Mouse (Mus musculus): ENCODE results near the gene Gnb3. TPM values are rescaled to one million over a fixed set of nuclear protein-coding genes. Genes with fewer than 3 reads are reported as not detected.
"Not testable (repeated sequence)": the region's sequence is repeated elsewhere in the genome, so short reads cannot be mapped to it uniquely, and the experiment has no call there.

Gnb3 gene
- polyA plus RNA-seq, 2 experiments, result 0.03 to 0.23 TPM

DNA sequence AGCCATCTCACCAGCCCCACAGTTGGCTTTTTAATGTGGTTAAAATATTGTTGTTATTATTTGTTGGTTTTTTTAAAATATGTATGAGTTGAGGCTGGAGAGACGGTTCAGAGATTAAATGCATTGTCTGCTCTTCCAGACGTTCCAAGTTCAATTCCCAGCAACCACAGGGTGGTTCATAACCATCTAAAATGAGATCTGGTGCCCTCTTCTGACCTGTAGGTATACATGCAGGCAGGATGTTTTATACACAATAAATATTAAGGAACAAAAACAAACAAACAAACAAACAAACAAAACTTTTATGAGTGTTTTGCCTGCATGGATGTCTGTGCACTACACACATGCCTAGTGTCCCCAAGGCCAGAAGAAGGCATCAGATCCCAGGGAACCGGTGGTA lies 37.0 kb downstream of the Gnb3 start:
- H3K9ac ChIP-seq (replicated peaks), result no peak overlapping the region
- H3K36me3 ChIP-seq (replicated peaks; ENCODE audit: control insufficient read depth, insufficient read depth, low read depth), result no peaks in the 10 kb centered on the region
- ATAC-seq (ENCODE audit: insufficient read depth), result no peak
- no peak overlapping the region for H3K4me3 ChIP-seq (ENCODE audit: insufficient read depth in 1 of 2, low read depth in 2 of 2, low read length in 2 of 2)
- H3K4me2 ChIP-seq (ENCODE audit: low read depth), result no peak overlapping the region
- H3K4me1 ChIP-seq (replicated peaks; ENCODE audit: control insufficient read depth in 2 of 2, insufficient read depth in 2 of 2, low read length in 1 of 2), result peaks cover 21% of the 10 kb centered on the region in 2 experiments
- WGBS (ENCODE audit: insufficient replicate concordance), result 67% methylated on average over 3 of the region's 3 CpGs
- H3K27ac ChIP-seq, result no peak overlapping the region
- no peak for DNase-seq (ENCODE audit: low read depth in 3 of 3, low spot score in 3 of 3)
- H3K9me3 ChIP-seq (ENCODE audit: control insufficient read depth, low read length), result no peaks in the 10 kb centered on the region
- H3K27me3 ChIP-seq (ENCODE audit: control insufficient read depth, insufficient read depth, low read length), result no peaks in the 10 kb centered on the region
- peak; percentile 6; the same call in 1 of the 2 replicates for TF ChIP-seq CTCF (IDR thresholded peaks at IDR 0.05; ENCODE audit: low read depth)
- TF ChIP-seq EP300 (IDR thresholded peaks at IDR 0.05; ENCODE audit: low read depth), result no peak

DNA sequence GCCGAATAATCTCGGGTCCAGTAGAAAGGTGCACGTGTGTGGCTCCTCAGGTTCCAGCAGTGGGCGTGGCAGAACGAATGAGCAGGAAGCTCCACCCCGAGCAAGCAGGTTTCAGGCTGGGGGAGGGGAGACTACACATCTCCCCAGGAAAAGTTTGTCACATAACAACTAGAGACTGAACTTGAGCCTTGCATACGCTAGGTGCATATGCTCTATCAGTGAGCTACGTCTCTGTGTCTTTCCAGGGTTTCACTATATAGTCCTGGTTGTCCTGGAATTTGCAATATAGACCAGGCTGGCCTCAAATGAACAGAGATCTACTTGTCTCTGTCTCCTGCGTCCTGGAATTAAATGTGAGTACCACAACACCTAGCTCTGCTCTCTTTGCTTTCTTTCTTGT lies 37.7 kb downstream of the Gnb3 start:
- peak overlapping the region; percentile 26 to 50 for H3K4me3 ChIP-seq (ENCODE audit: insufficient read depth in 1 of 2, low read depth in 2 of 2, low read length in 2 of 2)
- H3K4me2 ChIP-seq (ENCODE audit: low read depth), result peak overlapping the region; percentile 53
- H3K4me1 ChIP-seq (replicated peaks; ENCODE audit: control insufficient read depth in 2 of 2, insufficient read depth in 2 of 2, low read length in 1 of 2), result peaks cover 18 to 20% of the 10 kb centered on the region in 2 experiments
- H3K27me3 ChIP-seq (ENCODE audit: control insufficient read depth, insufficient read depth, low read length); H3K9ac ChIP-seq (replicated peaks); DNase-seq (ENCODE audit: low read depth in 3 of 3, low spot score in 3 of 3); H3K36me3 ChIP-seq (replicated peaks; ENCODE audit: control insufficient read depth, insufficient read depth, low read depth); H3K27ac ChIP-seq; H3K9me3 ChIP-seq (ENCODE audit: control insufficient read depth, low read length): not testable (repeated sequence)
- peak; percentile 25 for ATAC-seq (ENCODE audit: insufficient read depth)
- WGBS (ENCODE audit: insufficient replicate concordance), result 9% methylated on average over 4 of the region's 9 CpGs

DNA sequence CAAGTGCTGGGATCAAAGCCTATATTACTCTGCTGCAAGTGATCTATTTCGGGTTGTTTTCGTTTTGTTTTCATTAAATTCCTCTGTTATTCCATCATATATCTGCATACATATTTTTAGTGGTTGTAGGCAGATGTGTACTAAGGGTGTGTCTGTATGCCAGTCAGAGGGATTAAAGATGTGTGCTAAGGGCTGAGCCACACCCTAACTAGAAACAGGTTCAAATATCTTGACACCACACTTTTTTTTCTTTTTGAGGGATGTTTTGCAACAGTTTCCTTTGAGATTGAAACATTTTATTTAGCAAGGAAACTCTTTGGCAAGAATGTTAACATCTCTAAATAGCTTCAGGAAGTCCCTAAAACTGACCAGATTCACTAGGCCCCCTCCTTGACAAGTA lies 43.9 kb downstream of the Gnb3 start:
- H3K36me3 ChIP-seq (replicated peaks; ENCODE audit: control insufficient read depth, insufficient read depth, low read depth), result no peaks in the 10 kb centered on the region
- peaks cover 0 to 8% of the 10 kb centered on the region in 2 experiments; a peak in 2 of 4 replicates for H3K4me1 ChIP-seq (replicated peaks; ENCODE audit: control insufficient read depth in 2 of 2, insufficient read depth in 2 of 2, low read length in 1 of 2)
- no peaks in the 10 kb centered on the region for H3K9me3 ChIP-seq (ENCODE audit: control insufficient read depth, low read length)
- DNase-seq (ENCODE audit: low read depth in 3 of 3, low spot score in 3 of 3) (no peak), ATAC-seq (ENCODE audit: insufficient read depth) (no peak; the same call in 1 of the 2 replicates)
- H3K27ac ChIP-seq, result no peak overlapping the region
- H3K9ac ChIP-seq (replicated peaks), result no peak overlapping the region
- no peak for TF ChIP-seq CTCF (IDR thresholded peaks at IDR 0.05; ENCODE audit: low read depth)
- TF ChIP-seq EP300 (IDR thresholded peaks at IDR 0.05; ENCODE audit: low read depth), result no peak
- 64% methylated on average over 2 of the region's 2 CpGs for WGBS (ENCODE audit: insufficient replicate concordance)
- no peak overlapping the region for H3K4me3 ChIP-seq (ENCODE audit: insufficient read depth in 1 of 2, low read depth in 2 of 2, low read length in 2 of 2)
- no peaks in the 10 kb centered on the region for H3K27me3 ChIP-seq (ENCODE audit: control insufficient read depth, insufficient read depth, low read length)
- H3K4me2 ChIP-seq (ENCODE audit: low read depth), result no peak overlapping the region

DNA sequence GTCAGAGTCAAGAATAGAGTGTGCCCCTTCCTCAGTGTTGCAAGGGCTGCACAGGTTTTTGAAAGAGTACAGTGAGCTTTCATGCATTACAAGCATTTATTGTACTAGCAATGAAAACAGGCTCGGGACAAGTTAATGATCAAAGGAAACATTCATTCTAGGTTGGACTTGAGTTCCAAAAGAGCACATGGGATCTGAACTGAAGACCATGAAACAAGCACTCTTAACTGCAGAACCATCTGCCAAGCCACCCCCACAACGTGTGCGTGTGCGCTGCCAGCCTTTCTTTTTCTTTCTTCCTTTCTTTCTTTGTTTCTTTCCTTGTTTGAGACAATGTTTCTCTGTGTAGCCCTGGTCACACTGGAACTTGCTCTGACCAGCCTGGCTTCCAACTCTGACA lies 44.3 kb downstream of the Gnb3 start:
- ATAC-seq (ENCODE audit: insufficient read depth), result no peak
- WGBS (ENCODE audit: insufficient replicate concordance), result 83% methylated on average over 4 of the region's 4 CpGs

DNA sequence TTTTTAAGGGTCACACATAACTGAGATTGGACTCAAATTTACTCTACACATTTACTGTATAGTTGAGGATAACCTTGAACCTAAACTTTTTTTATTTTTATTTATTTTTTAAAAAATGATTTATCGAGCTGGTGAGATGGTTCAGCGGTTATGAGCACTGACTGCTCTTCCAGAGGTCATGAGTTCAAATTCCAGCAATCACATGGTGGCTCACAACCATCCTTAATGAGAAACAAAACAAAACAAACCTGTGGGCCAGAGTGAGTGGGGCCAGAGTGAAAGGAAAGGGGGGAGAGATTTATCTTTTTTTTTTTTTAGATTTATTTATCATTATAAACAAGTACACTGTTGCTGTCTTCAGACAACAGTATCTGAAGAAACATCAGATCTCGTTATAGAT lies 48.2 kb downstream of the Gnb3 start:
- Histone ChIP-seq H3K27me3 (ENCODE audit: control insufficient read depth, insufficient read depth, low read length) (no peaks in the 10 kb centered on the region), H3K27ac (no peak overlapping the region), H3K9me3 (ENCODE audit: control insufficient read depth, low read length) (no peaks in the 10 kb centered on the region), H3K36me3 (replicated peaks; ENCODE audit: control insufficient read depth, insufficient read depth, low read depth) (no peaks in the 10 kb centered on the region), H3K4me1 (replicated peaks; ENCODE audit: control insufficient read depth in 2 of 2, insufficient read depth in 2 of 2, low read length in 1 of 2) (peaks cover 0 to 9% of the 10 kb centered on the region in 2 experiments; a peak in 2 of 4 replicates), H3K4me2 (ENCODE audit: low read depth) (no peak overlapping the region), H3K4me3 (ENCODE audit: insufficient read depth in 1 of 2, low read depth in 2 of 2, low read length in 2 of 2) (no peak overlapping the region), H3K9ac (replicated peaks) (no peak overlapping the region)
- WGBS (ENCODE audit: insufficient replicate concordance), result 71% methylated on average over 3 of the region's 3 CpGs
- no peak for ATAC-seq (ENCODE audit: insufficient read depth)
- no peak for DNase-seq (ENCODE audit: low read depth in 3 of 3, low spot score in 3 of 3)
- TF ChIP-seq CTCF (IDR thresholded peaks at IDR 0.05; ENCODE audit: low read depth) (no peak), EP300 (IDR thresholded peaks at IDR 0.05; ENCODE audit: low read depth) (no peak)

More for the DNA sequence above, 44.3 kb downstream of the Gnb3 start:
- H3K27ac ChIP-seq, result no peak overlapping the region
- no peaks in the 10 kb centered on the region for H3K9me3 ChIP-seq (ENCODE audit: control insufficient read depth, low read length)
- H3K4me2 ChIP-seq (ENCODE audit: low read depth), result no peak overlapping the region
- no peak for DNase-seq (ENCODE audit: low read depth in 3 of 3, low spot score in 3 of 3)
- no peak overlapping the region for H3K4me3 ChIP-seq (ENCODE audit: insufficient read depth in 1 of 2, low read depth in 2 of 2, low read length in 2 of 2)
- no peaks in the 10 kb centered on the region for H3K27me3 ChIP-seq (ENCODE audit: control insufficient read depth, insufficient read depth, low read length)
- H3K9ac ChIP-seq (replicated peaks), result no peak overlapping the region
- TF ChIP-seq EP300 (IDR thresholded peaks at IDR 0.05; ENCODE audit: low read depth) (no peak), CTCF (IDR thresholded peaks at IDR 0.05; ENCODE audit: low read depth) (no peak)
- H3K36me3 ChIP-seq (replicated peaks; ENCODE audit: control insufficient read depth, insufficient read depth, low read depth), result no peaks in the 10 kb centered on the region
- H3K4me1 ChIP-seq (replicated peaks; ENCODE audit: control insufficient read depth in 2 of 2, insufficient read depth in 2 of 2, low read length in 1 of 2), result peaks cover 0 to 8% of the 10 kb centered on the region in 2 experiments; a peak in 2 of 4 replicates
